Mouse (Mus musculus) brown adipose tissue, adult 24 weeks (tissue): Measurements from ENCODE around the gene Espl1. TPM values are rescaled to one million over a fixed set of nuclear protein-coding genes. Genes with fewer than 3 reads are reported as not detected.

ENCODE experiments used
- H3K27ac ChIP-seq: fragments of 200-500 bp; replicated peaks from 2 replicates; pipeline ENCODE4 v1.5.1; 2012; ENCODE audit warnings: low read depth, mild to moderate bottlenecking, low read length
- H3K4me1 ChIP-seq: fragments of 200-500 bp; 2 replicates; pipeline ENCODE4 v1.6.1; 2012; ENCODE audit warnings: low read length, mixed read lengths; ENCODE audit not compliant: control insufficient read depth, insufficient read depth, insufficient read length
- H3K4me3 ChIP-seq: fragments of 200-500 bp; 2 replicates; pipeline ENCODE4 v1.5.1; 2012; ENCODE audit warnings: low read depth, mild to moderate bottlenecking, low read length, moderate library complexity; ENCODE audit not compliant: insufficient read depth
- polyA plus RNA-seq: library from polyadenylated mRNA; stranded (reverse); fragments of >200 nt; gene quantifications from 2 replicates; pipeline ENCODE4 v1.2.4, GENCODE M21; 2012; ENCODE audit not compliant: missing spikeins, insufficient read depth, insufficient read length

The Espl1 gene
- polyA plus RNA-seq, 1 experiment: 1.5 TPM

- Histone ChIP-seq H3K27ac (no peak overlapping the region), H3K4me1 (0 out of 2 replicates have a peak, but pooled peaks cover 6% of the 10 kb centered on the region)
These were observed 40.9 kb downstream of the Espl1 start for GRCm38 (mm10) chr15:102336946-102337345.

GRCm38 (mm10) chr15:102339612-102340011, 43.5 kb downstream of the Espl1 start:
- Histone ChIP-seq H3K27ac (no peak overlapping the region), H3K4me3 (no peak overlapping the region), H3K4me1 (no peaks in the 10 kb centered on the region)

More at GRCm38 (mm10) chr15:102336946-102337345, 40.9 kb downstream of the Espl1 start:
- no peak overlapping the region for H3K4me3 ChIP-seq

- no peak overlapping the region for H3K4me3 ChIP-seq
- no peaks in the 10 kb centered on the region for H3K4me1 ChIP-seq
- H3K27ac ChIP-seq: no peak overlapping the region
These were observed 45.5 kb downstream of the Espl1 start for GRCm38 (mm10) chr15:102341580-102341979.

DNA sequence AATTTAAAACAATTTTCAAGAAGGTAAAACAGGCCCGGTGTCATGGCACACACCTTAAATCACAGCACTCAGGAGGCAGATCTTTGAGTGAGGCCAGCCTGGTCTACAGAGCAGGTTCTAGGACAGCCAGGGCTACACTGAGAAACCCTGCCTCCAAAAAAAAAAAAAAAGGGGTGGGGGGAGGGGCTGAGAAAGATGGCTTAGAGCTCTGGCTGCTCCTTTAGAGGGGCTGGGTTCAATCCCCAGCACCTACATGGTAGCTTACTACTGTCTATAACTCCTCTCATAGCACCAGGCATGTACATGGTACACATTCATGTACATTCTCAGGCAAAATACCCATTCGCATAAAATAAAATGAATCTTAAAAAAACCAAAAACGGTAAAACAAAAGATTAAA, 48.4 kb downstream of the Espl1 start:
- Histone ChIP-seq H3K4me3 (no peak overlapping the region), H3K4me1 (no peaks in the 10 kb centered on the region), H3K27ac (no peak overlapping the region)

DNA sequence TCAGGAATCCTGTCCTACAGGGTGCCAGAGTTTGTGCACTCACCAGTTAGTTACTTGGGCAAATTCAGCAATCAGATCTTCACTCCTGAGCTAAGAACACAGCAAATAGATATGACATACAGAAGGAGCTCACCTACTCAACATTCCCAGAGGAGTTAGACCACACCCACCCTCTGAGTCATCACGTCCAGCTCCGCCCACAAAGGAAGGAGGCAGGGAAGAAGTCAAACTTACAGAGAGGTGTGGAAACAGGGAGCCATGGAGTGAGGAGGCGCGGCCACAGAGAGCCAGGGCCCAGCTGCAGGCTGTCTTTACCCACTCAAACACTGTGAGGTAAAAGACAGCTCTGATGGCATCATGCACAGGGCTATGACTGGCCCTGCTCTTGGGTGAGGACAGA, 50.4 kb downstream of the Espl1 start:
- Histone ChIP-seq H3K4me1 (no peaks in the 10 kb centered on the region), H3K4me3 (no peak overlapping the region), H3K27ac (no peak overlapping the region)

DNA sequence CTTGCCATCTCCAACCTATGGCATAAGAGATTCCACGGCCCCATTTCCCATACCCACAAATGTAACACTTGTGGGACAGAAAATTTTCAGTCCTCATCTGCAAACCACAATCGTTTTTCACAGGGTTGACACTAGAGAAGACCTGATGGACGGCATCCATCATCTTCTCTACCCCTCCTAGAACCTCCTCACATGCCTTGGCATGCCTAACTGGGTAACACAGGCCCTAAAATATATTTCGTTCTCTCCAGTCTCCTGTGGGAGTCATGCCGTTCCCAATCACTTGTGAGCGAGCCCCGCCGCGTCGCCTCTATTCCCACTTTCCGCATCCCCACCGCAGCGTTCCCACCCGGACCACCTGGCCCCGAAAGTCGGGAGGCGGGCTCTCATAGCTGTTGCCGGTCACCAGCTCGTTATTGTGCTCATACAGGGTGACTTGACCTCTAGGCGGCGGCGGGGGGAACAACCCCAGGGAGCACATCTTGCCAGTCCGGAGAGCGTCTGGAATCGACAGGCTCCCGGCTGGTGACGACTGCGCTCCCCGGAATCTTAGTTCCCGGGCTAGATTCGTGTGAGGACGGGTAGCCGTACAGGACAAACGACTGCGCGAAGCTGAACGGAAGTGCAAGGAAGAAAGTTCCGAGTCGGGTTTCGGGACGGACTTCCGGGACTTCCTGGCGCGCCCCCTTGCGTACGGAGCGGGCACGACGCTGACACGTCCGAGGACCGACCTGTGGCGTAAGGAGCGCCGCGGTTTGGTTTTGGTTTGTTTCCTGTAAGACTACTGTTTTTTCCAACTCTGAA, 54.3 kb downstream of the Espl1 start, which contains the start of gene Aaas:
Aaas (minus strand) TSS at position 634 of the 804 bp plus-strand sequence.
- Histone ChIP-seq H3K27ac (peak within 1 kb of the TSS; percentile 66), H3K4me3 (peak within 1 kb of the TSS; percentile 82), H3K4me1 (peaks cover 5% of the 10 kb centered on the region; the same call in 1 of the 2 replicates)

- Histone ChIP-seq H3K4me3 (peak overlapping the region; percentile 64), H3K27ac (peak overlapping the region; percentile 66), H3K4me1 (peaks cover 5% of the 10 kb centered on the region; the same call in 1 of the 2 replicates)
These were observed 54.9 kb downstream of the Espl1 start for GRCm38 (mm10) chr15:102350942-102351291.

DNA sequence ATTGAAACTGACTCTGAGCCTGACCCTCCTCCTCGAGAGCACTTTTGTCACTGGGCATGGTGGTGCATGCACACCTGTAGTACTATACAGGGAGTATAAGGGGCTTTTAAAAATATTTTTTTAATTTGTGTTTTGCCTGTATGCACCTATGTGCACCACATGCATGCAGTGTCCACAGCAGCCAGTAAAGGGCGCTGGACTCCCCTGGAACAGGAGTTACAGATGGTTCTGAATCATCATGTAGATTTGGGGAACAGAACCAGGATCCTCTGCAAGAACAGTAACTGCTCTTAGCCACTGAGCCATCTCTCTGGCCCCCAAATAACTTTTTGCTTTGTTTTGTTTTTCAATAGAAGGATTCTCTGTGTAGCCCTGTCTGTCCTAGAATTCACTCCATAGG, 56.1 kb downstream of the Espl1 start:
- peaks cover 5% of the 10 kb centered on the region; the same call in 1 of the 2 replicates for H3K4me1 ChIP-seq
- no peak overlapping the region for H3K4me3 ChIP-seq

GRCm38 (mm10) chr15:102353986-102354385, 57.9 kb downstream of the Espl1 start:
- peaks cover 5% of the 10 kb centered on the region; the same call in 1 of the 2 replicates for H3K4me1 ChIP-seq
- no peak overlapping the region for H3K27ac ChIP-seq
- H3K4me3 ChIP-seq: no peak overlapping the region

More for the DNA sequence above, 56.1 kb downstream of the Espl1 start:
- H3K27ac ChIP-seq: no peak overlapping the region

- Histone ChIP-seq H3K27ac (no peak overlapping the region), H3K4me3 (peak overlapping the region; percentile 61), H3K4me1 (peaks cover 5% of the 10 kb centered on the region; the same call in 1 of the 2 replicates)
These were observed 59.2 kb downstream of the Espl1 start for GRCm38 (mm10) chr15:102355134-102355870.

DNA sequence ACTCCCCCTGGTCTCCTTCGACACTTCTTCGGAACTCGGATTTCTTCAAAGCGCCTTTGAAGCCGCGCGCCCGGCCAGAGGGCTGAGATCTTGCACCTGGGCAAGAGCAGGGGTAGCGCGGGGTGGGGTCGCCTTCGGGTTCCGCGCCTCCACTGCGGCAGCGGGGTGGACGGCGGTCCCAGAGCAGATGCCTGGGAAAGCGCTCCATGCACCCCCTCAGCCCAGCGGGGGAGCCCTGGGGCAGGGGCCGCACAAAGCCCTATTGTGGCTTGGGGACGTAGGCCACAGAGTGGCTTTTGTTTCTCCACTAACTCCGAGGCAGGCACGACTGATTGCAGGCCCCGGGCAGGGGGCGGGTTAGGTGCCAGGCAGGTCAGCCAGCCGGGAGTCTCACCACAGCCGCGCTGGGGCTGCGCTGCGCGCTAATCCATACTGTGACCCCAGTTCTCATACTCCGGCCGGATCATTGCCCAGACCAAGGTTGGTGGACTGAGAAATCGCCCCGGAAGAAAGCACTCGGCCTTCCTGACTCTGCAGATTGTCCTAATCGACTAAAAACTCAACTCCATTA, 59.9 kb downstream of the Espl1 start:
- H3K4me3 ChIP-seq: peak overlapping the region; percentile 61
- no peak overlapping the region for H3K27ac ChIP-seq
- H3K4me1 ChIP-seq: peaks cover 5% of the 10 kb centered on the region; the same call in 1 of the 2 replicates

- Histone ChIP-seq H3K4me3 (no peak overlapping the region), H3K27ac (no peak overlapping the region), H3K4me1 (peaks cover 5% of the 10 kb centered on the region; the same call in 1 of the 2 replicates)
These were observed 60.6 kb downstream of the Espl1 start for GRCm38 (mm10) chr15:102356501-102357325.

DNA sequence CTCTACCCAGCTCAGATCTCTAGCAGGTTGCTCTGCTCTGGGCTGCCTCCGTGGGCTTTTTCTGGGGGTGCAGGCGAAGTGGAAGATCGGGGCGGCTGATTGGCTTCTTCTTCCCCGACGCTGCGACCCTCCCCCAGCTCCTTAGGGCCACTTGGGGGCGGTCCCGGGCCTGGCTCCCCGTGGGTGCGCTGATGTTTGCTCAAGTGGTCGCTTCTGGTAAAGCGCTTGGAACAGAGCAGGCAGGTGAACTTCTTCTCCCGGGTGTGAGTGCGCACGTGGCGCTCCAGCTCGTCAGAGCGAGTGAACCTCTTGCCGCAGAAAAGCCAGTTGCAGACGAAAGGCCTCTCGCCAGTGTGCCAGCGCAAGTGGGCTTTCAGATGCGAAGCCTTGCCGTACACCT, 62.1 kb downstream of the Espl1 start:
- Histone ChIP-seq H3K27ac (no peak overlapping the region), H3K4me3 (no peak overlapping the region), H3K4me1 (peaks cover 5% of the 10 kb centered on the region; the same call in 1 of the 2 replicates)

DNA sequence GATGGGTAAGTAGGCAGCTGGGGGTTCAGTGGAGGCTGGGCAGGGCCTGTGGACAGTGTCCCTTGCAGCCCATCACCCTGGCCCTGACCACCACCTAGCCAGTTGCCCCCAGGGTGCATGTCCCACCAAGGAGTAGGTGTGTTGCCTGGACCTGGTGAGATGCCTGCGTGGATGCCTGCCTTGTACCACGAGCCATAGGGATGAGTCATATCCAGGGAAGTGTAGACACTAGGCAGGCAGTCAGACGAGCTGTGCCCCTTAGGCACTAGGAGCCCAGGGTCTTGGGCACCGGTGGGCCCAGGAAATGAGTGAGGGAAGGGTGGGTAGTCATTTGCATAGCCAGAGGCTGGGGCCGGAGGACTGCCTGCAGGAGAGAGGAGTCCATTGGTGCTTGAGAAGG, 62.8 kb downstream of the Espl1 start:
- no peak overlapping the region for H3K4me3 ChIP-seq
- H3K4me1 ChIP-seq: peaks cover 5% of the 10 kb centered on the region; the same call in 1 of the 2 replicates
- no peak overlapping the region for H3K27ac ChIP-seq
